In genomic region chr7:75393466-75393865, GRCm38 (mm10) we compare ENCODE assay signal across 22 mouse cellular contexts.
"Had no signal": no experiment of that assay in that cellular context is flagged by ENCODE, and none has a peak within 500 bp of the region (broad histone marks: within the 10 kb centered on the region; RNA-seq: fewer than 3 reads in every experiment).

No protein-coding gene starts in this region.

- ATAC-seq: liver, embryonic 12.5 days; midbrain, embryonic 13.5 days had no signal

- H3K4me3 ChIP-seq: limb, embryonic 10.5 days; limb, embryonic 13.5 days; liver, embryonic 12.5 days; liver, embryonic 15.5 days; lung, embryonic 15.5 days; megakaryocyte, embryonic 14.5 days; midbrain, embryonic 10.5 days; midbrain, embryonic 13.5 days; neural tube, embryonic 12.5 days; neural tube, embryonic 15.5 days; stomach, embryonic 15.5 days had no signal

- H3K27me3 ChIP-seq: limb, embryonic 13.5 days; liver, embryonic 12.5 days; liver, embryonic 15.5 days; lung, embryonic 15.5 days; megakaryocyte, embryonic 14.5 days; midbrain, embryonic 13.5 days; neural tube, embryonic 12.5 days; neural tube, embryonic 15.5 days; stomach, embryonic 15.5 days had no signal

- H3K9me3 ChIP-seq: limb, embryonic 10.5 days; limb, embryonic 13.5 days; liver, embryonic 12.5 days; liver, embryonic 15.5 days; lung, embryonic 15.5 days; megakaryocyte, embryonic 14.5 days; midbrain, embryonic 10.5 days; midbrain, embryonic 13.5 days; neural tube, embryonic 12.5 days; neural tube, embryonic 15.5 days; stomach, embryonic 15.5 days had no signal

- H3K27ac ChIP-seq: limb, embryonic 10.5 days; limb, embryonic 13.5 days; liver, embryonic 12.5 days; liver, embryonic 15.5 days; lung, embryonic 15.5 days; midbrain, embryonic 10.5 days; midbrain, embryonic 13.5 days; neural tube, embryonic 12.5 days; neural tube, embryonic 15.5 days; stomach, embryonic 15.5 days had no signal

- H3K36me3 ChIP-seq: limb, embryonic 10.5 days; limb, embryonic 13.5 days; liver, embryonic 12.5 days; liver, embryonic 15.5 days; lung, embryonic 15.5 days; midbrain, embryonic 10.5 days; midbrain, embryonic 13.5 days; neural tube, embryonic 12.5 days; neural tube, embryonic 15.5 days; stomach, embryonic 15.5 days had no signal

- DNase-seq: kidney, adult 9 months; kidney, postnatal 14 days; kidney, postnatal 4 days; layer of hippocampus, adult 9-11 months; liver; lung, adult 18-20 months; lung, postnatal 10 days; lung, postnatal 36 days; right cerebral cortex, postnatal 25 days; spleen, adult 18-20 months; thymus, postnatal 25 days had no signal

- H3K4me1 ChIP-seq: liver, embryonic 15.5 days; midbrain, embryonic 13.5 days; neural tube, embryonic 12.5 days; neural tube, embryonic 15.5 days had no signal
